Mouse (Mus musculus) adrenal gland, postnatal 36 days (tissue): ENCODE results near the gene Pet100. TPM values are rescaled to one million over a fixed set of nuclear protein-coding genes. Genes with fewer than 3 reads are reported as not detected.

Experiments
- DNase-seq, 2 experiments: peaks; one replicate each; pipeline ENCODE4 v3.0.0; 2021; ENCODE audit warnings: mixed read lengths in 1 of 2
- total RNA-seq, 2 experiments: library from RNA; stranded (reverse); gene quantifications; 2 replicates each; pipeline ENCODE4 v1.2.3; 2021

Pet100 gene
- total RNA-seq, 2 experiments from 2014 or later = 113 to 119 TPM

DNA sequence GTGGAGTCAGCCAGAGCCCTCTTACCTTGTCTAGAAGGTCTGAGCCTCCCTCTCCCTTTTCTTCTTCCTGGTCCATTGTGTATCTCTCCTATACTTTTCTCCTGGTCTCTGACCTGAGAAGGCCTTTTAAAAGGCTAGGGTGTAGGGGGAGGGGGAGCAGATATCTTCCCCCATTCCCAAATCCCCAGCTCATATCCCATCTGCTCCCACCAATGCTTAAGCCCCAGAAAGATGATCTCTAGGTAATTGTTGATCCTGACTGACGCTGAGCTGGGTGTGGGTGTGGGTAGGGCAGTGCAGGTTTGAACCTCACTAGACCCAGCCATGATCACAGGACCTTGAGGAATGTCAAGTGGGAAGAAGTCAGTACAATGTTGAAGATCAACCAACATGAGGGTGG is 4.1 kb downstream of the Pet100 start, which contains the start of gene Pcp2:
Pcp2 (minus strand) TSS at position 101 of the 400 bp plus-strand sequence.
- no peak for DNase-seq

DNA sequence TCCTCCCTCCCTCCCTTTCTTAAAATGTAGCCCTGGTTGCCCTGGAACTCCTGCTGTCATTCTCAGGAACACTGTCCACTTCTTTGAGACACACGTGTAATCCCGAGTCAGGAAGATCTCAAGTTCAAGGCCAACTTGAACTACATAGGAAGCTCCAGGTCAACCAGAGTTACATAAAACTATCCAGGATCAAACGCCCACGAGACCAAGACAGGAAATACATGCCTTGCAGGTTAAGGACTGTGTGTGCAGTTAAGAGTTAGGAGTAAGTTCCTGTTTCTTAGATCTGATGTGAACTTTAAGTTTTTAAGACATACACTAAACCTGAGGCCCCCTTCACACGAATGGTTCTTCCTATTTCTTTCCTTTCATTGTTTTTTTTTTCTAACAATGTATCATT is 5.6 kb downstream of the Pet100 start:
- no peak for DNase-seq

- DNase-seq = no peak
Observed at GRCm38 (mm10) chr8:3628014-3628413, 6.7 kb downstream of the Pet100 start.

GRCm38 (mm10) chr8:3630647-3631477 is 9.5 kb downstream of the Pet100 start, which contains the start of gene Stxbp2:
TSS of gene Stxbp2 (plus strand) at chr8:3630955.
- DNase-seq = peak; percentile 86 to 88

DNA sequence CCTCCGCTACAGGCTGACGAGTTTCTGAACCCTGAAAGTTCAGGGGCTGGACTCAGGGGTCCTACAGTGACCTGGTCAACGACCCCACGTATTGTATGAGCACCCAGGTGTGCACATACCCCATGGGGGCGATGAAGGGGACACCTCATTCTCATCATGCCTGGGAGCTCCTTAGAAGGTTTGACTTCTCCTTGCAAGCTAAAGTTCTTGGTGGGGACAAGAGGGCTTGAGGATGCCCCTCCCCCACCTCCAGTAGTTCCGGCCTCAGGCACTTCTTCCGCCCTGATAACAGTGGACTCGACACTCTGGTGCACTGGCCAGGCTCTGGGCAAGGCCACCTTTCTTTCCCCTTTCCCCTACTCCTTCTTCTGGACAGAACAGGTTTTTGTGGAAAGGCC is 10.1 kb downstream of the Pet100 start:
- DNase-seq = peak in 1 of 2 experiments; percentile 35

DNA sequence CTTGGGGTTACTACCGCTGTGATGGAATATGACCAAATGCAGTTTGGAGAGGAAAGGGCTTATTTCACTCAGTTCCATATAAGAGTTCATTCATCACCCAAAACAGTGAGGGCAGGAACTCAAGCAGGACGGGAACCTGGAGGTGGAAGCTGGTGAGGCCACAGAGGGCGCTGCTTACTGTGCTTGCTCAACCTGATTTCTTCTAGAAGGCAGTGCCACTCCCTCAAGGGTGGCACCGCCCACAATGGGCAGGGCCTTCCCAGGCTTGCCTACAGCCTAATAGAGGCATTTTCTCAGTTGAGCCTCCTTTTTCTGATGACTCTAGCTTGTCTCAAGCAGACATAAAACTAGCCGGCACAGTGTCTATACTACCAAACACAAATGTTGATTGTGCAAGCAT is 24.5 kb downstream of the Pet100 start:
- peak; percentile 76 to 77 for DNase-seq

DNA sequence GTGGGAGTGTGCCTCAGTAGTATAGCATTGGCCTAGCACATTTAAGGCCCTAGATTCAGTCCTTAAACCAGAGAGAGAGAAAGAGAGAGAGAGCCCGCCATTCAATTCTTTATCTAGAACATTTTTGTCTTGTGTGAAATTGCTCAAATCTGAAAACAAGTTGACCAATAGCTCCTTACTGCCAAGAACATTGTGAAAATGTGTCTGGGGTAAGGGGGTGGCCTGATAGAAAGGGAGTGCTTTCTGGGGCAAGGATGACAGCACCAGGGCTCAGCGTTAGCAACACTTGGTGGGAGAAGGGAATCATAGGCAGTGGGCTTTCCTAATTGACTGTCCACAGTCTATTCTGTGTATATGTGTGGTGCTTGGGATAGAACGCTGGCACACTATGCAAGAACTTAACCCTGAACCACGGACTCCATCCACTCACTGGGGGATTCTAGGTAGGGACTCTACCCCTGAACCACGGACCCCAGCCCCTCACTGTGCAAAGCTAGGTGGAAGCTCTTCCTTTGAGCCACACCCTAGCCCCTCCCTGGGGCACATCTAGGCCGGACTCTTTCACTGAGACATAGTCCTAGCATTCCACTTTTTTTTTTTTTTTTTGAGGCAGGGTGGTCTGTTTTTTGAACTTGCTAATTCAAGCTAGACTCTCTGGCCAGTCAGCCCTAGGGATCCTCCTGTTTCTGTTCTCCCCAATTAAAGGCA is 25.6 kb downstream of the Pet100 start:
- DNase-seq = no peak

DNA sequence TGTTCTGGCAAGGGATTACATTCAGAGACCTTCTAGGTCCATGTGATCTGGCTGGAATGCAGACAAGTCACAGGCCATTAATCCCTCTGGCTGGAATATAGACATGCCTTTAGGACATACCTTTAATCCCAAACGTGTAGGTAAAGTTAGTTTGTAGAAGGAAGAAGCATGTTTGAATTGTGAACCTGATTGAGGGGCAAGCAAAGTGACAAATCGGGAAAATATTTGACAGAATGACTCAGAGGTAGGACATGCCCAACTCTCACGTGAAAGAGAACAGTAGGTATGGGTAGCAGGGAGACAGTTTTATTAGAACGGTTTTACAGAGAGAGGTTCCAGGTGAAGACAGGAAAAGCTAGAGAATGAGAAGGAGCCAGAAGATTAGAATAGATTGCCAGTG is 26.2 kb downstream of the Pet100 start:
- no peak for DNase-seq

DNA sequence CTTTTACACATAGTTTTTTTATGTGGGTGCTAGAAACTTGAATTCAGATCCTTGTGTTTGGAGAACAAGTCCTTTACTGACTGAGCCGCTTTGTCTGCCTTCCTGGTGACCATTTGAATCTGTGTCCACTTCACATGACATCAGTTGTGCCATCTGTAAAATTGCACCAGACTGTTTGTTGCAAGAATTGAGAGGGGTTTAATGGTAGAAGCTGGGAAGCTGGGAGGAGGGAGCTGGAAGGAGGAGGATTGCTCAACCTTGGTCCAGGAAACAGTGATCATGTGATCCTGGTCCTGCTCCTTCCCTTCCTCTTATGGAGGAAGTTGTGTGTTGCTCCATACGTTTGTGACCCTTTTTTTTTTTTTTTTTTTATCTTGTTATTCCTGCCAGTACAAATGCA is 26.9 kb downstream of the Pet100 start:
- no peak for DNase-seq

DNA sequence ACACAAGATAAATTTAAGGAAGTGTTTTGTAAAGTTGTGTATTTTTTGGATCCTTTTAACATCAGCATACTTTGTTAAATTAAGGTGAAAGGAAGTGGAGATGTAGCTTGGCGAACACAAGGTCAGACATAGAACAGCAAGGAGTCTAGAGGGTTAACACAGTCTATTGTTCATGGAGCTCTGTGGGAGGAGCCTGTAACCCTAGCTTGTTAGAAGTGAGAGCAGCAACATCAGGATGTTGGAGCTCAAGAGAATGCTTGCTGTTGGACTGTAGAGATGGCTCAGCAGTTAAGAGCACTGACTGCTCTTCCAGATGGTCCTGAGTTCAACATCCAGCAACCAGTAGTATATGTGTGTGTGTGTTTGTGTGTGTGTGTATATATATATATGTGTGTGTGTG is 27.6 kb downstream of the Pet100 start:
- no peak for DNase-seq

DNA sequence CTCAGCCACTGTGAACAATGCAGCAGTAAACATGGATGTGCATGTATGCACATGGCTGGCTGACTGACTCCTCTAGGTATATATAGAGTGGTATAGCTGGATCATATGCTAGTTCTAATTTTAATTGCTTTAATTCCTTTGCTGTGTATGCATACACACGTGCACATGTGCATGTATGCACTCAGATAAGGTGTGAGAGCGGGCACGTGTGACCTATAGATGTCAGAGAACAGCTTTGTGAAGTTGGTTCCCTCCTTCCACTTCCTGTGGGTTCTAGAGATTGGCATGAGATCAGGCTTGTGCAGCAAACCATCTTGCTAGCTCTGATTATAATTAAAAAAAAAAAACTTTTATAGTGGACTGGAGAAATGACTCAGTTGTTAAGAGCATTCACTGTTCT is 31.5 kb downstream of the Pet100 start:
- DNase-seq = no peak

GRCm38 (mm10) chr8:3654726-3655508 is 33.6 kb downstream of the Pet100 start:
- no peak for DNase-seq

- no peak for DNase-seq
Observed at GRCm38 (mm10) chr8:3655526-3655925, 34.2 kb downstream of the Pet100 start, which contains the start of gene Retn. TSS of gene Retn (plus strand) at chr8:3655770.

DNA sequence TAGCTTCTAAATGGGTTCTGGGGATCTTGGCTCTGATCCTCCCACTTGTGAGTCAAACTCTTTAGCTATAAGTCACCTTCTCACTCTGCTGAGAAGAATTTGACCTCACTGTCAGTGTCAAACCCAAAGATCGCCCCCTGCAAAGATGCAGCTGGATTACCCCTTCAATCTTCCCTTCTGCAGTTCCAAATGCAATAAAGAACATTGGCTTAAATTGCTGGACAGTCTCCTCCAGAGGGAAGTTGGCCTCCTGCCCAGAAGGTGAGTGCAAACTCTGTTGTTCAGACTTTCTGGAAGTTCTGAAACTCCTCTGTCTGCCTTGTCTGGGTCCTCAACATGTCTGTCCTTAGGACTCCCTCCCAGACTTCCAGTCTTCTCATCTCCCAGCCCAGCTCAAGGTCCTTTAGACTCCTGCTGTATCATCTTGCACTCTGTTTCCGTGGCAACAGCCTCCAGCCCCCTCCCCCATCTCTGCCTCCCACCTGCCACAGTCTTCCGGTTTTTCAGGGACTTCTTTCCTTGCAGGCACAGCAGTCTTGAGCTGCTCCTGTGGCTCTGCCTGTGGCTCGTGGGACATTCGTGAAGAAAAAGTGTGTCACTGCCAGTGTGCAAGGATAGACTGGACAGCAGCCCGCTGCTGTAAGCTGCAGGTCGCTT is 35.5 kb downstream of the Pet100 start:
- DNase-seq = peak in 1 of 2 experiments; percentile 32

GRCm38 (mm10) chr8:3660889-3661288 is 39.5 kb downstream of the Pet100 start:
- no peak for DNase-seq

GRCm38 (mm10) chr8:3664405-3664804 is 43.1 kb downstream of the Pet100 start:
- no peak for DNase-seq

GRCm38 (mm10) chr8:3665507-3665906 is 44.2 kb downstream of the Pet100 start, which contains the start of gene Mcemp1:
TSS of gene Mcemp1 (plus strand) at chr8:3665754.
- no peak for DNase-seq

GRCm38 (mm10) chr8:3670388-3670787 is 49.0 kb downstream of the Pet100 start:
- no peak for DNase-seq

GRCm38 (mm10) chr8:3671980-3672491 is 50.7 kb downstream of the Pet100 start, which contains the start of gene Fcor:
TSS of gene Fcor (minus strand) at chr8:3672362.
- peak; percentile 86 to 90 for DNase-seq

DNA sequence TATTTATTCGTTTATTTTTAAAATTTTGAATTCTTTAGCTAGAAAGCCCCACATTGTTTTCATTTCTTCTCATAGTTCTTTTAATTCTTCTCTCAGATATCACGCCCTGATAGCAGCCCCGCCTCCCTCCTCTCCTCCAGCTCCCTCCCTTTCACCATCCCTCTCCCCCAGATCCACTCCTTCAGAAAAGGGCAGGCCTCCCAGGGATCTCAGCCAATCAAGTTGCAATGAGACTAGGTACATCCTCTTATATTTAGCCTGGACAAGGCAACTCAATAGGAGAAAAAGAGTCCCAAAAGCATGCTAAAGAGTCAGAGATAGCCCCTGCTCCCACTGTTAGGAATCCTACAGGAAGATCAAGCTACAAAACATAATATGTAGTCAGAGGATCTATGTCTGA is 53.3 kb downstream of the Pet100 start:
- DNase-seq = no peak
